Mouse (Mus musculus): ENCODE results near the gene Pip5k1b.

Pip5k1b gene

GRCm38 (mm10) chr19:24307271-24308221 lies 248.1 kb downstream of the Pip5k1b start:
- DNase-seq (ENCODE audit: low spot score): no peak

DNA sequence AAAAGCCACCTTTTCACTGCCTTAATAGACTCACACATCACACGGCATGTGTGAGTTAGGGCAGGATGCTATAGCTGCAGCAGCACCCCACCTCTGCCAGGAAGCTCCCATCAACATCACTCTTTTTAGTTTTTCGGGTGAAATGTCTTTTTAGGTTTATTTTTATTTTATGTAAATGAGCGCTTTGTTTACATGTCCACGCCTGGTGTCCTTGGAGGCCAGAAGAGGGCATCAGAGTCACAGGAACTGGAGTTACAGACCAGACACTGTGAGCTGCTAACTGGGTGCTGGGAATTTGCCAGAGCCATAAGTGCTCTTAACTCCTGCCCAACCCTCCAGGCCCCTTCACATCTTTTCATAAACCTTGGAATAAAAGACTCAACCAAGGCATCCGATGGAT lies 249.3 kb downstream of the Pip5k1b start:
- no peak for DNase-seq (ENCODE audit: low spot score)

DNA sequence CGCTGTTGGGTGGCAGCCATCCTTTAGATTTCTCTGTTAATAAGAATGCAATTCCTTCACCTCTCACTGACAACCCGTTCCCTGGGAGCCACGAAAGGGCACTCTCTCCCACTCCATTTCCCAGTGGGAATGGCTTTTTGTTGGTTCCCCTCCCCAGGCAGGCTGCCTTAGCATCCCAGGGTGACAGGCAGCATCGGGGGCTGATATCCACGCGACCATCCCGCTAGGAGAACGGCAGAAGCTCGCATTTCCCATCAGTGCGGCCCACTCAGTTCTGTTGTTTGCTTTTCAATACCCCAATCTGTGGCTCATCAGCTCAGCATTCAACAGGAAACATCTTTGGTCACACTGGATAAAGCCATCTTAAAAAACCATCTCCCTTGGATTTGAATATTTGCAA lies 253.5 kb downstream of the Pip5k1b start:
- DNase-seq (ENCODE audit: low spot score): no peak

GRCm38 (mm10) chr19:24301768-24302148 lies 253.9 kb downstream of the Pip5k1b start:
- no peak for DNase-seq (ENCODE audit: low spot score)

DNA sequence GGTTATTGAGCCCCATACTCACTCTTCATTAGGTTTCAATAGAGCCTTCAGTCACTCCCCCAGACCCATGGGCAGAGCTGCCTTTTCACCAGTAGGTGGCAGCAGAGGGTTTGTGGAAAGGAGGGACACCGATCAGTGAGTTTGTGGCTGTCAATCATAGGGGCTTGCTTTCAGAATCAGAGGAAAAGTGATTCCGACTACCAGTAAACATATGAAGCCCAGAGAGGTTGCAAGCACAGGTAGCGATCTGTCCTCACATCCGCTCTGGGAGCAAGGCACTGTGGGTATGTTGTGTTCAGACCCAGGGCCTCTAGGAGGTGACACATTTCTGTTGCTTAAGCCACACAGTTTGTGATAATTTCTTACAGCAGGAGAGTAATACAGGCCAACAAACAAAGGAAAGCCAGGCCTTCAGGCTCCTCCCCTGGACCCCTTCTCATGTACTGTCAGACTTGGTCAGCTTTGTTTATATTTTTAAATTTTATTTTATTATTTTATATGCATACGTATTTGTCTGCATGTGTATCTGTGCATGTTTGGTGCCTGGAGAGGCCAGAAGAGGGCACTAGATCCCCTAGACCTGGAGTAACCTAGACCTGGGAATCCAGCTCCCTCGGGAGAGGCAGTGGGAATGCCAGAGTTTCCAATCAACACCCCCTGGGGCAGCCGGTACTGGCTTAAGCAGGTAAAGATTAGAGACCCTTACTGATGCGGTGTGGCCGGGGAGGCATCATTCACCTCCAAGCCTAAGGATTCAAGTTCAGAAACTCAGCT lies 254.5 kb downstream of the Pip5k1b start:
- peak; percentile 19 for DNase-seq (ENCODE audit: low spot score)

DNA sequence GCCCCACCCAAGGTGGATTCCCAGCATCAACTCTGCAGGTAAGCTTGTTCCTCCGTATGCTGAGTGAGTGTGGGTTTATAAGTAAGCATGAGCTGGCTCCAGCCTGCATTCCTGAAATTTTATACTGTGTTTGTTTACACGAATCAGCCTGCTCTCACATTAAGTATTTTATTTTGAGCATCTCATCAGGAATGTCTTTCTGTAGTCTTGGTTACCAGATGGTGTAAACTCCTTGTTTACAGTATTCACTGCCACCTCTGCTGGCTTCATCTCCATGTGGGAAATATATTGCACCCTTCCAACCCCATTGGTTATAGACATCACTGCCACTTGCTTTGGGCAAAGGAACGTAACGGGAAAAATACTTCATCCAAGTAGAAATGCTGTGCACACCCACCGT lies 262.1 kb downstream of the Pip5k1b start:
- no peak for DNase-seq (ENCODE audit: low spot score)

- no peak for DNase-seq (ENCODE audit: low spot score)
These were observed 271.5 kb downstream of the Pip5k1b start for GRCm38 (mm10) chr19:24284187-24284586.

DNA sequence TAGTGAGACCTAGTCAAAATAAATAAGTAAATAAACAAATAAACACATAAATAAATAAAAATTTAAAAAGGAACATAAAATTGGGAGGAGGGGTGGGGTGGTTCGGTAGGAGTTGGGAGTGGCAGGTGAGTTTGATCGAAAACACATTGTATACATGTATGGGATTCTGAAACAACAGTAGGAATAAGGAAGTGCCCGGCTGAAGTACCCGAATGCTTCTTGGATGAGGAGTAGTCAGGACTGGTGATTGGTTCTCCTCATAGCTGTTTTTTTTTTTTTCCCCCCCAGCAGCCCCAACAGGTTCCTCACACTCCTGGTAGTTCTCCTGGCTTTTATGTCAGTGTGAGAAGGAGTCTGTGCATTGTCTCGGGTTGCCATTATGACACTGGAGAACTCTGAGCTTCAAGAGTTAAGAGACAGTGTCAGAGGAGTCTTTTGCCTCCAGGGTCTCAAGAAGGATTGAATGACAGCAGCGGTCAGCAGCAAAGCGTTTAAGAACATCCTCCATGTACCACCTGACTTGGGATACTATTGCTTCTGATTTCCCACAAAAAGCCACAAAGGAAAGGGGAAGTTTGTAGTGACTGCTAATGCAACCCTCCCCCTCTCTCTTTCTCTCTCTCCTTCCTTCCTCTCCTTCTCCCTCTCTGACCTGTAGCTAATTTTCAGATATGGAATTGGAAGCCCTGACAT lies 274.2 kb downstream of the Pip5k1b start:
- no peak for DNase-seq (ENCODE audit: low spot score)

GRCm38 (mm10) chr19:24280601-24281228 lies 275.0 kb downstream of the Pip5k1b start, which contains the start of gene Fxn:
Fxn (minus strand) TSS chr19:24280605.
- no peak for DNase-seq (ENCODE audit: low spot score)

GRCm38 (mm10) chr19:24279706-24280600 lies 275.7 kb downstream of the Pip5k1b start:
- peak; percentile 63 for DNase-seq (ENCODE audit: low spot score)

GRCm38 (mm10) chr19:24278859-24279258 lies 276.8 kb downstream of the Pip5k1b start:
- no peak for DNase-seq (ENCODE audit: low spot score)

DNA sequence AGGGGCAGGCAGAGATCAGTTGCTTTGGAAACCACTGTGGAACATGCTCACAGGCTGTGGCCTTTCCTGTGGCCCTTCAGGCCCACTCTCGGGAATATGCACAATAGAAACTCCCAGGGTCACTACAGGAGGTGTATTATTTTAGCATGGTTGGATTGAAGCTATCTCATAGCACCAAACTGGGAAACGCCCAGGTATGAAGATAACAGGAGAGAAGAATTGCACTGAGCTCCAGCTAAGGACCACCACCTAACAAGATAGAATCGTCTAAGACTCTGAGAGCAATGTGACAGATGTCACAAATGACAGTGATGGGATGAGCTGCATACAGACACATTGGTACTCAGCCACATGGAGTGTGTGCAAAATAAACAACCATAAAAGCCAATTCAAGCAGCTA lies 281.4 kb downstream of the Pip5k1b start:
- DNase-seq (ENCODE audit: low spot score): no peak

DNA sequence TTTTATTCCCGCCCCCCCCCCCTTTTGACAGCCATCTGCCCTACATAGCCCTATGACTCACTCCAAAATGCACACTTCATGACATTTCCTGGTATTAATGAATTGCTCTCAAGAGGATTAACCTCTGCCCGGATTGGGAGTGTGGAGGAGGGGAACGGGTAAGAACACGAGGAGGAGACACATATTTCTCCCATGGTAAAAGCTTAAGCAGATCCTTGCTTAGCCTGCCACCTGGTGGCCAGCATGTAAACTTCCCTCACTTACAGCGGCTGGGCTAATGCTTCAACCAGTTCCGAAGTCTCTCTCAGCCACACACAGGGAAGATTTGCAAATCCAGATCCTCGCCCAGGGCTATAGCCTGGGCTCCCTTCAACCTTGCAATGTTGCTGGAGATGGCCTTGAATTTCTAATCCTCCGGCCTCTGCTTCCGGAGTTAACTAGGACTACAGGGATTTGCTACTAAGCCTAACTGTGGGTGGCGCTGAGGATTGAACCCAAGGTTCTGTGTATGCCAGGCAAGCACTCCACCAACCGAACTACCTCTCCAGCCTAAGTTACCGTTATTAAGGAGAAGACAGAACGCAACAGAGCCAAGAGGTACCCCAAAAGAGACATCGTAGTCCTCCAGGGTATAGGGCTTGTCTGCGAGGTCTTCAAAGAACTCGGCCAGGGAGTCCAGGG lies 283.8 kb downstream of the Pip5k1b start:
- peak; percentile 65 for DNase-seq (ENCODE audit: low spot score)

- DNase-seq (ENCODE audit: low spot score): peak; percentile 29
These were observed 284.3 kb downstream of the Pip5k1b start for GRCm38 (mm10) chr19:24271326-24271725.

- DNase-seq (ENCODE audit: low spot score): no peak
These were observed 287.1 kb downstream of the Pip5k1b start for GRCm38 (mm10) chr19:24268531-24268930.

DNA sequence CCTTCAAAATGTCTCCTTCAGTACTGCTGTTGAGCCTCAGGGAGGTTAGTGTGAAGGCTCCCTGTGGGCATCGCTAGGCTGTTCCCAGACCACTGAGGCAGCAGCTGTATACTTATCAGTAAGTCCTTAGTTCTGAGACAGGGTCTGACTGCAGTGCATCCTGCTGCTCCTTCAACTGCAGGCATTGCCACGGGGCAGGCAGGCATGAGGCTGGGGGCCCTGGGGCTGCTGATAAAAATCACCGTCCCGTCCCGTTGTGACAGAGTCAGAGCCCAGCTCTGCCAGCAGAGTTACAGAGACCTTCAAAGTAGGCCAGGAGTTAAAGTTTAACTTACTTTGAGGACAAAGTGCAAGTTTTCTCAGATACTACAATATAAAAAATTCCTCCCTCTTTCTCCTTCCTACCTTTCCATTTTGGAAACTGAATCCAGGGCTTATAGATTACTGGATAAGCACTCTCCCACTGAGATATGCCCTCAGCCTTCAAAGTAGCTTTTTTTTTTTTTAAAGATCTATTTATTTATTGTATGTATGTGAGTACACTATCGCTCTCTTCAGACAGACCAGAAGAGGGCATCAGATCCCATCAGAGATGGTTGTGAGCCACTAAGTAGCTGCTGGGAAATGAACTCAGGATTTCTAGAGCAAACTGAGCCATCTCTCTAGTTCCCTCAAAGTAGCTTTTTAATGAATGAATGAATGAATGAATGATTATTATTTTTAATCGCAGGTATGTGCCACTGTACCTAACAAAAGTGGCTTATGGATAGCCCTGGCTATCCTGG lies 289.4 kb downstream of the Pip5k1b start:
- no peak for DNase-seq (ENCODE audit: low spot score)

DNA sequence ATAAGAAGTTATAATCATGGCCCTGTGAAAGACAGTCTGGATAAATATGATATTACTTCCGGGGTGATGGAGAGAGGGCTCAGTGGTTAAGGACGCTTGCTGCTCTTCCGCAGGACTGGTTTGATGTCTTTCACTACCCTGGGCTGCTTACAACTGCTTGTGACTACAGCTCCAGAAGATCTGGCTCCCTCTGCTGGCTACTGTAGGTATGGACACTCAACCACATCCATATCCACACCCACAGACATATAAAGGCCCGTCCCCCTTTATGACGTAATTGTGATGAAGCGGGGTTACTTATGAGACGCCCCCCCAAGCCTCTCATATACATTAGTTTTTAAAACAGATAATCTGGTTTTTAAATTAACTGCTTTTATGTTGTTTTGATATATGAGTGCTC lies 290.7 kb downstream of the Pip5k1b start:
- peak; percentile 72 for DNase-seq (ENCODE audit: low spot score)

DNA sequence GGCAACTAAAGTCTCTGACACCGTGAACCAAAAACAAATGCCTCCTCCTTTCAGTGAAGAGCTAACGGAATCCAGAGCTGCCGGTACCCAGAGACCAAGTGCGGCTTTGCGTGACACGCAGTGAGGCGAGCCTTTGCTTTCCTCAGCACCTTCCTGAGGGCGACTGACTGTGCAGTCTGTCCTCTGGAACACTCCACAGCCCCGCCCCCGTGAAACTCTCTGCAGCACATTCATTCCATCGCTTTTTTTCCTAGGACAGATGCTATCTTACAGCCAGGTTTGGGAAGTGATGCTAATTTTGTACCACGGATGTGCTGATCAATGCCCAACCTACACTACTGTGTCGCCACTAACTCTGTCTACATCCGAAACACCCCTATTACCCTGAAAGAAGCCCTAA lies 292.9 kb downstream of the Pip5k1b start:
- no peak for DNase-seq (ENCODE audit: low spot score)
